Comparison of ENCODE assay signal across 8 mouse cellular contexts in the genomic region with DNA sequence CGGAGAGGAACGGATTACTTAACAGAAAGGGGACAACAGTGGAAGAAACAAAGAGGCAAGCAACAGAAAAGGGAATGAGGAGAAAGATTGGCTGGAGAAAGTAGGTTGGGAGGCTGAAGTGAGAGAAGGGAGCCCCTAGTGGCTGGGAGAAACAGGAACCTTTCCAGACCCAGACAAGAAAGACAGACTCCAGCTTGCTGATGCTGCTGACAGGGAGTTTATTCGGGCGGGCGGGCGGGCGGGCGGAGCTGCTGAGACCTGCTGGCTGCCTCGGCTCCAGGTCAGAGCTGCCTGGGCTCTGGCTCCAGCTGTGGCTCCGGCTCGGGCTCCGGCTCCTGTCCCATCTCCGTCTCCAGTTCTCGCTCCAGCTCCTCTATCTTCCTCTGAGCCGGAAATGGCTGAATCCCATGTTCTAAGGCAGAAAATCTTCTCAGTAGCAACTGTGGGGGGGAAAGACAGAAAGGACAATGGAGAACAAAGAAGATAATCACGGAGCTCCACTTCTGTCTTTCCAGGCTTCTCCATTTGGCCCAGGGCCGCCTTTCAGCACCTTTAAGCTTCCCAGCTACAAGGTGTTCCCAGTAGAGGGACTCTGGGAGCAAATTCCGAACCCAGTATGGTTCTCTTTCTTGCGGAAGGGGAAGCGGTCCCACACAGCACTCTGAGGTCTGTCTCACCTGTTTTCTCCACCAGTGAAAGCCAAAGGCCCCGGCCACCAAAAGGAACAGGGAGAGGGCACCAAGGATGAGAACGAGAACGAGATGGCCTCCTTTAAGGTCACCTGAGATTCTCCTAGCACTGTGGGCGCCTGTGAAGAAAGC. TPM values are rescaled to one million over a fixed set of nuclear protein-coding genes. Genes with fewer than 3 reads are reported as not detected.
DNase-seq lines count a peak whose midpoint lies in the region; ATAC-seq and TF ChIP-seq lines count a peak whose summit lies in the region.

No protein-coding gene starts in this region.

- H3K27me3 ChIP-seq in embryonic facial prominence, embryonic 14.5 days (replicated peaks; ENCODE audit: control insufficient read depth, insufficient read depth, low read length), result no peaks in the 10 kb centered on the region
- H3K27me3 ChIP-seq in kidney, embryonic 14.5 days (ENCODE audit: control insufficient read depth, insufficient read depth, low read length), result no peaks in the 10 kb centered on the region
- peaks cover 6% of the 10 kb centered on the region for H3K27me3 ChIP-seq in limb, embryonic 15.5 days
- no peaks in the 10 kb centered on the region for H3K27me3 ChIP-seq in midbrain, embryonic 16.5 days (ENCODE audit: control insufficient read depth, insufficient read depth, low read depth, low read length)

- 39% methylated on average over 24 of the region's 24 CpGs for WGBS in bone marrow, adult 2 months
- WGBS in embryonic facial prominence, embryonic 14.5 days, result 11% methylated on average over 18 of the region's 24 CpGs
- WGBS in kidney, embryonic 14.5 days, result 9% methylated on average over 24 of the region's 24 CpGs
- whole genome bisulfite sequencing in limb, embryonic 15.5 days, result 7% methylated on average over 24 of the region's 24 CpGs
- 4% methylated on average over 24 of the region's 24 CpGs for whole genome bisulfite sequencing in midbrain, embryonic 16.5 days

- peak; percentile 68 for DNase-seq in CD4-positive helper T cell, adult 2 months (ENCODE audit: low read depth, low spot score)
- DNase-seq in embryonic facial prominence, embryonic 14.5 days (ENCODE audit: low spot score), result peak; percentile 94
- peak; percentile 80 to 87 for DNase-seq in heart, adult 9 months (ENCODE audit: low spot score in 2 of 2)
- peak; percentile 66 for DNase-seq in testis, postnatal 10 days (ENCODE audit: low spot score)

- H3K9ac ChIP-seq in embryonic facial prominence, embryonic 14.5 days (ENCODE audit: low read depth, low read length), result peak overlapping the region; percentile 74
- peak overlapping the region; percentile 66 for H3K9ac ChIP-seq in kidney, embryonic 14.5 days (ENCODE audit: low read depth, low read length)
- H3K9ac ChIP-seq in limb, embryonic 15.5 days, result peak overlapping the region; percentile 52
- H3K9ac ChIP-seq in midbrain, embryonic 16.5 days (ENCODE audit: low read depth, low read length), result peak overlapping the region; percentile 69

- no peak for TF ChIP-seq POLR2A in bone marrow, adult 2 months (IDR thresholded peaks at IDR 0.05; ENCODE audit: borderline replicate concordance, control insufficient read depth, low read depth, low read length)

- H3K4me1 ChIP-seq in bone marrow, adult 2 months (ENCODE audit: control insufficient read depth, insufficient read depth, low read length), result peaks cover 2% of the 10 kb centered on the region
- peaks cover 8% of the 10 kb centered on the region for H3K4me1 ChIP-seq in embryonic facial prominence, embryonic 14.5 days (ENCODE audit: control insufficient read depth, insufficient read depth, low read length)
- H3K4me1 ChIP-seq in kidney, embryonic 14.5 days (ENCODE audit: control insufficient read depth, insufficient read depth, low read length), result peaks cover 11% of the 10 kb centered on the region
- H3K4me1 ChIP-seq in limb, embryonic 15.5 days, result peaks cover 12% of the 10 kb centered on the region
- H3K4me1 ChIP-seq in midbrain, embryonic 16.5 days (ENCODE audit: control insufficient read depth, insufficient read depth, low read length), result peaks cover 19% of the 10 kb centered on the region

- peak overlapping the region; percentile 67 for H3K4me3 ChIP-seq in bone marrow, adult 2 months (replicated peaks; ENCODE audit: control insufficient read depth, low read depth, low read length)
- H3K4me3 ChIP-seq in embryonic facial prominence, embryonic 14.5 days (ENCODE audit: low read depth, low read length), result peak overlapping the region; percentile 52
- H3K4me3 ChIP-seq in kidney, embryonic 14.5 days (ENCODE audit: low read length), result peak overlapping the region; percentile 45
- peak overlapping the region; percentile 52 for H3K4me3 ChIP-seq in limb, embryonic 15.5 days
- peak overlapping the region; percentile 28 for H3K4me3 ChIP-seq in midbrain, embryonic 16.5 days (ENCODE audit: low read depth, low read length)

- H3K9me3 ChIP-seq in embryonic facial prominence, embryonic 14.5 days (ENCODE audit: control insufficient read depth, low read length), result no peaks in the 10 kb centered on the region
- no peaks in the 10 kb centered on the region for H3K9me3 ChIP-seq in kidney, embryonic 14.5 days (ENCODE audit: control insufficient read depth, low read length)
- no peaks in the 10 kb centered on the region for H3K9me3 ChIP-seq in limb, embryonic 15.5 days
- no peaks in the 10 kb centered on the region for H3K9me3 ChIP-seq in midbrain, embryonic 16.5 days (replicated peaks; ENCODE audit: control insufficient read depth, low read length, poor library complexity, severe bottlenecking)

- no peaks in the 10 kb centered on the region for H3K36me3 ChIP-seq in embryonic facial prominence, embryonic 14.5 days (ENCODE audit: control insufficient read depth, insufficient read depth, low read length)
- no peaks in the 10 kb centered on the region for H3K36me3 ChIP-seq in kidney, embryonic 14.5 days (ENCODE audit: control insufficient read depth, insufficient read depth, low read length)
- H3K36me3 ChIP-seq in limb, embryonic 15.5 days, result no peaks in the 10 kb centered on the region
- H3K36me3 ChIP-seq in midbrain, embryonic 16.5 days (ENCODE audit: control insufficient read depth, insufficient read depth, low read length), result no peaks in the 10 kb centered on the region

- H3K27ac ChIP-seq in bone marrow, adult 2 months (ENCODE audit: control insufficient read depth, insufficient read depth, low read depth, low read length, poor library complexity), result peak overlapping the region; percentile 11; the same call in 1 of the 2 replicates
- peak overlapping the region; percentile 99 for H3K27ac ChIP-seq in embryonic facial prominence, embryonic 14.5 days (replicated peaks; ENCODE audit: low read depth, low read length)
- H3K27ac ChIP-seq in kidney, embryonic 14.5 days (ENCODE audit: low read depth, low read length), result peak overlapping the region; percentile 97
- H3K27ac ChIP-seq in limb, embryonic 15.5 days, result peak overlapping the region; percentile 98
- H3K27ac ChIP-seq in midbrain, embryonic 16.5 days (ENCODE audit: low read length), result peak overlapping the region; percentile 92

- H3K4me2 ChIP-seq in embryonic facial prominence, embryonic 14.5 days (ENCODE audit: low read depth, low read length), result peak overlapping the region; percentile 80
- H3K4me2 ChIP-seq in kidney, embryonic 14.5 days (replicated peaks; ENCODE audit: low read depth, low read length), result peak overlapping the region; percentile 72
- H3K4me2 ChIP-seq in limb, embryonic 15.5 days, result peak overlapping the region; percentile 84
- peak overlapping the region; percentile 55 for H3K4me2 ChIP-seq in midbrain, embryonic 16.5 days (ENCODE audit: low read length)

- ATAC-seq in embryonic facial prominence, embryonic 14.5 days (ENCODE audit: low read depth), result peak; percentile 86
- peak; percentile 80 for ATAC-seq in kidney, embryonic 14.5 days (ENCODE audit: low FRiP score, low TSS enrichment)
- peak; percentile 70 for ATAC-seq in limb, embryonic 15.5 days (ENCODE audit: insufficient number of reproducible peaks, low FRiP score, low TSS enrichment, low read depth)
- ATAC-seq in midbrain, embryonic 16.5 days, result peak; percentile 81

- TF ChIP-seq CTCF in bone marrow, adult 2 months (IDR thresholded peaks at IDR 0.05; ENCODE audit: control insufficient read depth, insufficient read depth, low read length), result peak; percentile 60

RNA-seq across cellular contexts. Expression of a gene that starts 7.1 kb away (rescaled TPM):
- polyA plus RNA-seq in bone marrow, adult 2 months (2011; ENCODE audit: insufficient read depth, insufficient read length, low replicate concordance, missing spikeins), result 2.9 and 7.6 TPM in 2 replicates
- polyA plus RNA-seq in embryonic facial prominence, embryonic 14.5 days (2014; fragmentation: Nextera tagmentation; extraction: Ambion mirVana), result 1.9 and 2.4 TPM in 2 replicates
- polyA plus RNA-seq in kidney, embryonic 14.5 days (2014; fragmentation: Nextera tagmentation; extraction: Ambion mirVana), result 1.6 and 1.7 TPM in 2 replicates
- 2.3 TPM in 2 replicates for polyA plus RNA-seq in limb, embryonic 15.5 days (2015; fragmentation: Nextera tagmentation; extraction: Ambion mirVana)
- polyA plus RNA-seq in midbrain, embryonic 16.5 days (2015; fragmentation: Nextera tagmentation; extraction: Ambion mirVana), result 2.5 and 3.9 TPM in 2 replicates

RNA-seq across cellular contexts. Expression of a gene that starts 15.5 kb away (rescaled TPM):
- 157 and 192 TPM in 2 replicates for polyA plus RNA-seq in bone marrow, adult 2 months (2011; ENCODE audit: insufficient read depth, insufficient read length, low replicate concordance, missing spikeins)
- polyA plus RNA-seq in embryonic facial prominence, embryonic 14.5 days (2014; fragmentation: Nextera tagmentation; extraction: Ambion mirVana), result 255 and 263 TPM in 2 replicates
- polyA plus RNA-seq in kidney, embryonic 14.5 days (2014; fragmentation: Nextera tagmentation; extraction: Ambion mirVana), result 219 and 295 TPM in 2 replicates
- polyA plus RNA-seq in limb, embryonic 15.5 days (2015; fragmentation: Nextera tagmentation; extraction: Ambion mirVana), result 241 and 331 TPM in 2 replicates
- 700 and 743 TPM in 2 replicates for polyA plus RNA-seq in midbrain, embryonic 16.5 days (2015; fragmentation: Nextera tagmentation; extraction: Ambion mirVana)

RNA-seq across cellular contexts. Expression of a gene that starts 16.4 kb away (rescaled TPM):
- 3.5 and 3.6 TPM in 2 replicates for polyA plus RNA-seq in bone marrow, adult 2 months (2011; ENCODE audit: insufficient read depth, insufficient read length, low replicate concordance, missing spikeins)
- polyA plus RNA-seq in embryonic facial prominence, embryonic 14.5 days (2014; fragmentation: Nextera tagmentation; extraction: Ambion mirVana), result 0.07 and 0.25 TPM in 2 replicates
- polyA plus RNA-seq in kidney, embryonic 14.5 days (2014; fragmentation: Nextera tagmentation; extraction: Ambion mirVana), result 0.16 TPM in 1 of 2 replicates, not detected in the other
- polyA plus RNA-seq in limb, embryonic 15.5 days (2015; fragmentation: Nextera tagmentation; extraction: Ambion mirVana), result 0.24 and 0.31 TPM in 2 replicates
- 0.11 TPM in 1 of 2 replicates, not detected in the other for polyA plus RNA-seq in midbrain, embryonic 16.5 days (2015; fragmentation: Nextera tagmentation; extraction: Ambion mirVana)

RNA-seq across cellular contexts. Expression of a gene that starts 26.8 kb away (rescaled TPM):
- 45.8 and 74.0 TPM in 2 replicates for polyA plus RNA-seq in bone marrow, adult 2 months (2011; ENCODE audit: insufficient read depth, insufficient read length, low replicate concordance, missing spikeins)
- polyA plus RNA-seq in embryonic facial prominence, embryonic 14.5 days (2014; fragmentation: Nextera tagmentation; extraction: Ambion mirVana), result 346 and 352 TPM in 2 replicates
- 396 and 402 TPM in 2 replicates for polyA plus RNA-seq in kidney, embryonic 14.5 days (2014; fragmentation: Nextera tagmentation; extraction: Ambion mirVana)
- 352 and 365 TPM in 2 replicates for polyA plus RNA-seq in limb, embryonic 15.5 days (2015; fragmentation: Nextera tagmentation; extraction: Ambion mirVana)
- 543 and 556 TPM in 2 replicates for polyA plus RNA-seq in midbrain, embryonic 16.5 days (2015; fragmentation: Nextera tagmentation; extraction: Ambion mirVana)

RNA-seq across cellular contexts. Expression of a gene that starts 40.6 kb away (rescaled TPM):
- polyA plus RNA-seq in bone marrow, adult 2 months (2011; ENCODE audit: insufficient read depth, insufficient read length, low replicate concordance, missing spikeins), result 0.56 and 2.4 TPM in 2 replicates
- 0.95 and 1.5 TPM in 2 replicates for polyA plus RNA-seq in embryonic facial prominence, embryonic 14.5 days (2014; fragmentation: Nextera tagmentation; extraction: Ambion mirVana)
- 0.55 and 1.1 TPM in 2 replicates for polyA plus RNA-seq in kidney, embryonic 14.5 days (2014; fragmentation: Nextera tagmentation; extraction: Ambion mirVana)
- polyA plus RNA-seq in limb, embryonic 15.5 days (2015; fragmentation: Nextera tagmentation; extraction: Ambion mirVana), result 1.6 and 2.9 TPM in 2 replicates
- polyA plus RNA-seq in midbrain, embryonic 16.5 days (2015; fragmentation: Nextera tagmentation; extraction: Ambion mirVana), result 36.6 and 40.0 TPM in 2 replicates

Comparison
In these comparisons a context has a peak if more than half of its experiments do, and no peak if none do; other contexts are left out.
1. Peak in every context shown above with its lines: DNase-seq, ATAC-seq, H3K4me3 ChIP-seq and H3K27ac ChIP-seq.
2. H3K27ac ChIP-seq: peak in every context shown above with its lines; median percentile 99 in embryonic facial prominence, embryonic 14.5 days; 98 in limb, embryonic 15.5 days; 97 in kidney, embryonic 14.5 days; 92 in midbrain, embryonic 16.5 days; 11 in bone marrow, adult 2 months.